Mouse (Mus musculus) Patski (cell line): Measurements from ENCODE around the gene Ppif. TPM values are rescaled to one million over a fixed set of nuclear protein-coding genes. Genes with fewer than 3 reads are reported as not detected.

Source experiments
- ATAC-seq: fragments of 100-300 bp; one replicate; pipeline ENCODE4 v1.8.0; 2021
- CTCF ChIA-PET: fragments of 350-600 bp; sonication (Branson Sonifier 250); formaldehyde crosslinking; loops from one replicate; lab custom pipeline; 2022; ENCODE audit warnings: inconsistent platforms; lab: Charles Lee
- POLR2A ChIA-PET: fragments of 350-600 bp; sonication (Branson Sonifier 250); formaldehyde crosslinking; loops from one replicate; lab custom pipeline; 2022; ENCODE audit warnings: antibody characterized with exemption, inconsistent platforms; lab: Charles Lee
- DNase-seq: peaks from one replicate; pipeline ENCODE4 v3.0.0-alpha.2; 2011; ENCODE audit warnings: low read depth, low spot score
- H3K27me3 ChIP-seq: fragments of 371-371 bp; one replicate; pipeline ENCODE4 v1.5.1; 2021
- CTCF ChIP-seq: fragments of 100-300 bp; IDR thresholded peaks from one replicate; pipeline ENCODE4 v1.5.1; 2021
- in situ Hi-C: fragments of 300-500 bp; cut with MboI; formaldehyde crosslinking; loops from 3 replicates; pipeline ENCODE4 v1.11.1; 2018; ENCODE audit warnings: low pct_unique_long_range_greater_than_20kb, mixed read lengths
- polyA plus RNA-seq: library from polyadenylated mRNA; unstranded; gene quantifications from one replicate; pipeline ENCODE4 v1.2.3, GENCODE M21; 2021

Gene Ppif
- polyA plus RNA-seq, 1 experiment from 2014 or later = 45.5 TPM

DNA sequence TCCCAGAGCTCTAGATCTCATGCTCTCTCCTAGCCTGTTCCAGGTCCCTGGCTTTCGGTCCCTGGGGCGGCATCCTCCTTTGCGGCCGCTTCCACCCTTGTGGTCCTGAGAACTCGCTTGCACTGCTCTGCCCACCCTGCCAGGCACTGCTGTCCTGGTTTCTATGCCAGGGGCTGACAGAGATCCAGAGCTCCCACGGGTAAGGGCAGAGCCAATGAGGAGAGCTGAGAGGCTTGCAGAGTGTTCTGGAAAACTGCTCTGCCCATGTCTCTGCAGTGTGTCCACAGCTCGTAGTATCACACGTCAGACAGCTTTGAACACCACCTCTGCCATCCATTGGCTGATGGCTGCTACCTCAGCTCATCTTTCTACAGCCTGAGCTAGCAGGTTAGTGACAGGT, 23.8 kb downstream of the Ppif start:
- ATAC-seq (no peak), DNase-seq (no peak)
- no peak for TF ChIP-seq CTCF
- ChIA-PET CTCF (interaction anchor here (1.3 to 2.2 kb wide), 3 partner anchors 10 to 97 kb away, joined by 4 to 6 read pairs (median 6); no protein-coding TSS in a partner anchor), POLR2A (interaction anchor here (0.9 kb wide), 1 partner anchor 85 kb away, joined by 3 read pairs; no protein-coding TSS in a partner anchor)
- in situ Hi-C loops = no loop called here
- no peaks in the 10 kb centered on the region for H3K27me3 ChIP-seq

DNA sequence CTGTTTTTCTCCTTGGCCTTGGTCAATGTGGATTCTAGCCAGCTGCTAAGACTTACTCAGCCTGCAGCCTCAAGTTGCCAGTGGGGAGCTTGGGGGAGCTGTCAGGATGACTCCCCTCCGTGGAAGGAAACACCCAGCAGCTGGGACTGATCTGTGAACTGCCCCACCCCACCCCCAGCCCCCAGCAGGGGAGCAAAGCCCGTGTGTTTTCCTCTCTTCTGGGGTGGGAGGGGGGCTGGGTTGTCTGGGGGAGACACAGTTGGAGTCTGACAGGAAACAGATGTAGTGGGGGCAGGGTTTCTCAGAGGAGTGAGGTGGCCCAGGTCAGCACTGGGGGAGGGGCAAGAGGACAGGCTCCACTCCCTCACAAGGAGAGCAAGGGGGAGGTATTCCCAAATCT, 24.5 kb downstream of the Ppif start:
- TF ChIP-seq CTCF = no peak
- ChIA-PET CTCF (interaction anchor here (2.2 kb wide), 1 partner anchor 11 kb away, joined by 6 read pairs; no protein-coding TSS in a partner anchor), POLR2A (no interaction called here)
- in situ Hi-C loops = no loop called here
- no peak for ATAC-seq
- no peaks in the 10 kb centered on the region for H3K27me3 ChIP-seq
- DNase-seq = no peak

DNA sequence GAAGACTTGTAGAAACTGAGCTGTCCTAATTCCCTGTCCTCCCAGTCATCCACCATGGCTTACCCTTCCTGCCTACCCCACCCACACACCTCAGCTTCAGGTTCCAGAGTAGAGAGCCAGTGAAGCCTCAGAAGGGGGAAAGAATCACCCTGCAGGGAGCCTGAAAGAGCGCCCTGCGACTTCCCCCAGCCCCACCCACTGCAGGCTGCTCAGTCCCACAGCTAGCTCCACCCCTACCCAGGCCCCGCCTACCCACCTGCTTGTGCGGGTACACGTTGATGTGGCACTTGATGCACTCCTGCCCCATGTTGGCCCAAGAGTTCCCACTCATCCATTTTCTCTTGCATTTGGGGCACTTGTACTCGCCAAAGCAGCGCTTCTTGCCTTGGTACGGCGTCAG, 25.4 kb downstream of the Ppif start:
- ChIA-PET POLR2A (no interaction called here), CTCF (interaction anchor here (0.8 kb wide), 1 partner anchor 81 kb away, joined by 3 read pairs; no protein-coding TSS in a partner anchor)
- in situ Hi-C loops = no loop called here
- DNase-seq (no peak), ATAC-seq (no peak)
- no peak for TF ChIP-seq CTCF
- no peaks in the 10 kb centered on the region for H3K27me3 ChIP-seq

DNA sequence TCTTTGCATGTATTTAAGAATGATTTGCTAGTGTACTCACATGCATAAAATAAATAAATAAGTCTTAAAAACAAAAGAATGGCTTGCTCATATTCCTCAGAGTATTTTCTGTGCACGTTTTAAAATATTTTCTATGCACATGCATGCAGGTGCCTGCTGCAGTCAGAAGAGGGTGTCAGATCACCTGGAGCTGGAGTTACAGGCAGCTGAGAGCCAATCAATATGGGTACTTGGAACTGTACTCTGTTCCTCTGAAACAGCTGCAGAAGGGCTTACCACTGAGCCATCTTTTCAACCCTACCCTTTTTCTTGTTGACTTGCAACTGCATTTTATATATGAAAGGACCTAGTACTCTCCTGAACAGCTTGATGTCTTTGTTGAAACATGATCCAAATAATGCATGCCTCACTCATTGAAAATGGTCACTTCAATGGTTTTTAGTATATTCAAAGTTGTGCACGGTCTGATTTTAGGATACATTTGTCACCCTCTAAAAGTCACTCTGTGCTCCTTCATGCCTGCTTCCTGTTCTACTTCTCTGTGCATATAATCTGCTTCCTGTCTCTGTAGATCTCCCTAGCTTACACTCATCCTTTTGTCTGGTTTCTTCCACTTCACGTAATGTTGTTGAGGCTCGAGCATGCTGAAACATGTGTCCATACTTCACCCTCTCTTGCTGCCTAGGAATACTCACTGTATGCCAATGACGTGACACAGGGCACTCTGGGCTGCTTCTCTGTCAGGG, 27.2 kb downstream of the Ppif start:
- no peaks in the 10 kb centered on the region for H3K27me3 ChIP-seq
- ChIA-PET POLR2A (no interaction called here), CTCF (interaction anchor here (1.5 kb wide), 1 partner anchor 8 kb away, joined by 3 read pairs; no protein-coding TSS in a partner anchor)
- DNase-seq = no peak
- in situ Hi-C loops = loop anchor here (5.0 kb wide), 1 partner anchor 76 kb away; no protein-coding TSS in a partner anchor
- no peak for TF ChIP-seq CTCF
- no peak for ATAC-seq

DNA sequence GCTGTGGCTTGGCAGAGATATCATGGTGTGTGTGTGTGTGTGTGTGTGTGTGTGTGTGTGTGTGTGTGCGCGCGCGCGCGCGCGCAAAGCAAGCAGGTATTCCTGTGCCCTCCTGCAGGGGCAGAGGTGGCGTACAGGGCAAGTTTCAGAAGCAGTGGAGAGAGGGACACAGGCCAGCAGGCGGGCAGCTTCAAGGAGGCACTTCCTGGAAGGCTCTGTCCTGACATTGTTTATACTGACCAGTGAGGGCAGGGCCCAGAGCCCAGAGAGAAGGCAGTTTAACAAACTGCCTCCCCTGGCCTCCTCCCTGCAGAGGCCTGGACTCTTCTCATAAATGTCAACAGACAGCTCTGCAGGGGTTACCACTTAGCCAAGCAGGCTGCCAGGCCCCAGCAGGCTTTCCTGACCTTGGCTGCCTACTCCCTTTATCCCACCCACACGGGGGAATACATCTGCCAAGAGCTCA, 31.1 kb downstream of the Ppif start:
- ATAC-seq (peak; percentile 63), DNase-seq (no peak)
- no peaks in the 10 kb centered on the region for H3K27me3 ChIP-seq
- no peak for TF ChIP-seq CTCF
- CTCF ChIA-PET = interaction anchor here (0.8 to 2.0 kb wide), 7 partner anchors 10 to 105 kb away, joined by 3 to 5 read pairs (median 3); no protein-coding TSS in a partner anchor
- POLR2A ChIA-PET = interaction anchor here (0.8 to 2.3 kb wide), 4 partner anchors 10 to 80 kb away, joined by 3 to 6 read pairs (median 4); partner anchors contain the start of gene Zcchc24
- in situ Hi-C loops = no loop called here

DNA sequence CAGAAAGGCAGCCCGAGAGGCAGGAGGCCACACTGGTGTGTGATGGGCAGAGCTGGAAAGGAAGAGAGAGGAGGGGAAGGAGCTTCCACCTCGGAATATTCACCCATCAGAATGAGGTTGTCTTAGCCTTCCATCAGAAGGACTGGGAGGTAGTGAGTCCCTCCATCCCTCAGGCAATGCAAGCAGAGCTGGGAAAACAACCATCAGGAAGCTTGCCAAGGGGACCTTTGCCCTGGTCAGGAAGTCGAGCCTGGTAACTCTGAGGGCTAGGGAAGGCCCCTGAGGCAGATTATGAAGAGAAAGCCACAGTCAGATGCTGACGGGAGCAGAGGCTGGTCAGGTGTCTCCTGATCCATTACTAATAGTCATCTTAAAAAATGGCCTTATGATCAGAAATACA, 31.7 kb downstream of the Ppif start:
- ATAC-seq (peak; percentile 29), DNase-seq (no peak)
- no peak for TF ChIP-seq CTCF
- in situ Hi-C loops = no loop called here
- ChIA-PET CTCF (interaction anchor here (0.8 to 2.0 kb wide), 7 partner anchors 10 to 104 kb away, joined by 3 to 5 read pairs (median 3); no protein-coding TSS in a partner anchor), POLR2A (interaction anchor here (0.9 to 2.3 kb wide), 2 partner anchors 43 to 79 kb away, joined by 3 to 6 read pairs; partner anchors contain the start of gene Zcchc24)
- no peaks in the 10 kb centered on the region for H3K27me3 ChIP-seq

DNA sequence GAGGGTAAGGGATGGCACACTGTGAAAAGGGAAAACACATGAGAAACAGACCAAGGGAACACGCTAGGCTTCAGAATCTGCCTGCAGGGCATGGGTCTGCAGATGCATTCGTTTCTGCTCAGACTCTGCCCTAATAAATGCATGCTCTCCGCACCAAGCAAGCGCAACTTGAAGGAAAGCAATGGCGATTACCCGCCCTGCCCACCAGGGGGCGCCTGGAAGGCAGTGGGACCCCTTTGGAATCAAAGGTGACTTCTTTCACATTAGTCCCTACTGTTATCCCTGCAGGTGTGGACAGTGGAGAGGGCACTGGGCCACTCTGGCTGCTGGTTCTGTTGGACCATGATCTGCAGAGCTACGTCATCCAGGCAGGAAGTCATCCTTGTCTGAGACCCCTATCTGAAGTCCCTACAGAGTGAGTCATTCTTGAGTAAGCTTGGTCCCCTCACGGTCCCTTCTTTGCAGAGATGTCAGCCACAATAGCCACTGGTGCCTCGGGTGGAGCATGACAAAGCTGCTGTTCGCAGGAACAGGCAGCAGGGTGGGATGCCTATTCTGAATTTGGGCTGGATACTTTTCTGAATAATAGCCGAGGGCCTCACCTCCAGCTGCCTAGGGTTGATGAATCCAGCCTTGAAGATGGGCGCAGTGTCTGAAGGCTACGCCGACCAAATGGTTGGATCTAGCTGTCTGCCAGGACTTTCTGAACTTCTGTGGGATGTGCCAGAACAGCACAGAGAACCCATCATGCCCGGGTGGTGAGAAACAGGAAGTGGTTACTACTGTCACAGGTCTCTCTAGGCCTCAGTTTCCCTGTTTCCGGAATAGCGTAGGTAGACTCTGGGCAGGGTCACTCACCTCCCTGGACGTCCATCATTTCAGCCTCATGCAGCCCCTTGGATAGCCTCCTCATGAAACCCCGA, 32.5 kb downstream of the Ppif start:
- CTCF ChIA-PET = interaction anchor here (1.0 to 2.0 kb wide), 6 partner anchors 9 to 104 kb away, joined by 3 to 5 read pairs (median 4); no protein-coding TSS in a partner anchor
- ATAC-seq = peak; percentile 33
- in situ Hi-C loops = no loop called here

DNA sequence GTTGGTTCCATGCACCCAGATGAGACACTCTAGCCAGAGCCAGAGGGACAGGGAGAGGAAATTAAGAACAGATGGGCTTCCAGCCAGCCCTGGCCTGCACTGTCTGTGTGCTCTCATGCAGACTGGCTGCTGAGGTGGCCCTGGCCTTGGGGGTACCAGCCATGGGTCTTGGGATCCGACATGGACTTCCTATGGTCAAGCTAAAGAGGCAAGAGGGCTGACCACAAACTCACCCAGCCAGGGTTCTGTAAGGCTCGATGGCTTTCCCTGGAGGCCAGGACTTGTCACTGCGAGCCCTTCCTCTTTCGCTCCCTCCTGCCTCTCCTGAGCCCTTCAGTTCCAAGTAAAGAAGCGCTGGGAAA, 33.2 kb downstream of the Ppif start:
- ChIA-PET POLR2A (interaction anchor here (2.3 kb wide), 1 partner anchor 42 kb away, joined by 6 read pairs; the partner anchor contains the start of gene Zcchc24), CTCF (interaction anchor here (1.2 to 2.0 kb wide), 4 partner anchors 9 to 14 kb away, joined by 3 to 5 read pairs (median 4); no protein-coding TSS in a partner anchor)
- H3K27me3 ChIP-seq = no peaks in the 10 kb centered on the region
- DNase-seq (no peak), ATAC-seq (no peak)
- no peak for TF ChIP-seq CTCF
- in situ Hi-C loops = no loop called here

More for the DNA sequence above, 32.5 kb downstream of the Ppif start:
- POLR2A ChIA-PET = interaction anchor here (2.3 kb wide), 1 partner anchor 42 kb away, joined by 6 read pairs; the partner anchor contains the start of gene Zcchc24
- DNase-seq = no peak
- H3K27me3 ChIP-seq = no peaks in the 10 kb centered on the region
- TF ChIP-seq CTCF = no peak

DNA sequence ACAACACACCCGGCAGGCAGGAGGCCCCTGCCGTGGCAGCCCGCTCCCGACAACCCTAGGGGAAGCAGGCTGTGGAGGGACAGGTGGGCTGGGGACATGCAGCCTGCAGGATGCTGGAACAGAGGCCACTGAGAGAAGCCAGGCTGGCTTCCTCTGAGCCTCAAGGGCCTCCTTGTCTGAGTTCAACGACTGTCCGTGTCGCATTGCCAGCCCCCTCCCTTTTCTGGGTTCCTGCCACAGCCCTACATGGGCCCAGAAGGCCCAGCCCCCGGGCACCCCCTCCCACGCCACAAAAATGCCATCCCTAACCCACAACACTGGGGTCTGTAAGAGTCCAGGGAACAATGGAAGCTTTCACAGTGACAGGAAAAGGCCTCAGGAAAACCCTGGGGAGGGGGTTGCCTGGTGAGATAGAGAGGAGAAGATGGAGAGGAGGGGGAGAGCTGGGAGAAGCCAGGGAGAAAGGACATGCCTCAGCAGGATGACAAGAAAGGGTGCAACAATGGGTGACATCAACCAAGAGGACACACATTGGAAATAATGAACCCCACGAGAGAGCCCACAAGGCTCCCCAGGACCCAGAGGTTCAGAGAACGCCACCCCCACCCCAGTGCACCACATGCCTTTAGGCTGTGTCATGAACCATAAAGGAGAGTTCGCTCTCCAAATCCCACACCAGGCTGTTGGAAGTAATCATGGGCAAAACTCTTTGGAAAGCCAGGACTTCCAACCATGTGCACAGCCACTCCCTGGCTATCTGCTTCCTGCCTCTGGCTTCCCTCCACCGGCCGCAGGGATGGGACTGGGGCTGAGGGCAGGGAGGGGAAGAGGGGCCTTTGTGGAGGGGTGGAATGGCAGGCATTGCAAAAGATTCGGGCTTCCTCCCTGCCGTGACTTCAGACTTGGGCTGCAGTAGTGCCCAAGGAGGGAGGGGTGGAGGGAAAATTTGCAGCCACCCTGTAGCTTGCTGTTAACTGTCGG, 41.1 kb downstream of the Ppif start:
- POLR2A ChIA-PET = interaction anchor here (1.2 kb wide), 1 partner anchor 10 kb away, joined by 5 read pairs; no protein-coding TSS in a partner anchor
- no peaks in the 10 kb centered on the region for H3K27me3 ChIP-seq
- CTCF ChIA-PET = interaction anchor here (0.9 to 1.2 kb wide), 2 partner anchors 8 to 9 kb away, joined by 3 read pairs; no protein-coding TSS in a partner anchor
- in situ Hi-C loops = no loop called here
- DNase-seq (no peak), ATAC-seq (peak; percentile 40)
- no peak for TF ChIP-seq CTCF
